In genomic region chr8:111760708-111761107, GRCm38 (mm10) we compare ENCODE assay signal across 27 mouse cellular contexts. TPM values are rescaled to one million over a fixed set of nuclear protein-coding genes. Genes with fewer than 3 reads are reported as not detected.
DNase-seq lines count a peak whose midpoint lies in the region; ATAC-seq lines count a peak whose summit lies in the region.
"Had no signal": no experiment of that assay in that cellular context is flagged by ENCODE, and none has a peak within 500 bp of the region (broad histone marks: within the 10 kb centered on the region; RNA-seq: fewer than 3 reads in every experiment).

No protein-coding gene starts in this region.

- no peak overlapping the region for H3K4me3 ChIP-seq in hindbrain, embryonic 13.5 days
- no peak overlapping the region for H3K4me3 ChIP-seq in hindbrain, embryonic 12.5 days
- H3K4me3 ChIP-seq in neural tube, embryonic 13.5 days: no peak overlapping the region
- H3K4me3 ChIP-seq in neural tube, embryonic 15.5 days (replicated peaks): no peak overlapping the region
- H3K4me3 ChIP-seq in forebrain, embryonic 14.5 days (ENCODE audit: low read depth, low read length): no peak overlapping the region
- H3K4me3 ChIP-seq: embryonic facial prominence, embryonic 13.5 days; heart, embryonic 13.5 days; intestine, embryonic 15.5 days; limb, embryonic 10.5 days; limb, embryonic 15.5 days had no signal

- H3K9me3 ChIP-seq in hindbrain, embryonic 13.5 days: no peaks in the 10 kb centered on the region
- H3K9me3 ChIP-seq in hindbrain, embryonic 12.5 days (replicated peaks): no peaks in the 10 kb centered on the region
- no peaks in the 10 kb centered on the region for H3K9me3 ChIP-seq in neural tube, embryonic 13.5 days
- H3K9me3 ChIP-seq in neural tube, embryonic 15.5 days (replicated peaks): no peaks in the 10 kb centered on the region
- no peaks in the 10 kb centered on the region for H3K9me3 ChIP-seq in forebrain, embryonic 14.5 days (replicated peaks; ENCODE audit: control insufficient read depth, low read length)
- H3K9me3 ChIP-seq: embryonic facial prominence, embryonic 13.5 days; heart, embryonic 13.5 days; intestine, embryonic 15.5 days; limb, embryonic 10.5 days; limb, embryonic 15.5 days had no signal

- WGBS in hindbrain, embryonic 13.5 days: 71% methylated on average over 13 of the region's 13 CpGs
- WGBS in hindbrain, embryonic 12.5 days: 78% methylated on average over 13 of the region's 13 CpGs
- 77% methylated on average over 13 of the region's 13 CpGs for WGBS in neural tube, embryonic 13.5 days
- WGBS in neural tube, embryonic 15.5 days: 72% methylated on average over 13 of the region's 13 CpGs
- WGBS in forebrain, embryonic 14.5 days: 76% methylated on average over 13 of the region's 13 CpGs

- H3K27ac ChIP-seq in hindbrain, embryonic 13.5 days: peak overlapping the region; percentile 40; the same call in 1 of the 2 replicates
- no peak overlapping the region for H3K27ac ChIP-seq in hindbrain, embryonic 12.5 days
- no peak overlapping the region for H3K27ac ChIP-seq in neural tube, embryonic 13.5 days (replicated peaks)
- no peak overlapping the region for H3K27ac ChIP-seq in neural tube, embryonic 15.5 days (replicated peaks)
- H3K27ac ChIP-seq in forebrain, embryonic 14.5 days (ENCODE audit: low read depth, low read length): no peak overlapping the region; the same call in 1 of the 2 replicates
- H3K27ac ChIP-seq: embryonic facial prominence, embryonic 13.5 days; heart, embryonic 13.5 days; intestine, embryonic 15.5 days; kidney, postnatal 0 days; limb, embryonic 10.5 days; limb, embryonic 15.5 days; liver, embryonic 14.5 days; macrophage had no signal

- peaks cover 9% of the 10 kb centered on the region for H3K36me3 ChIP-seq in hindbrain, embryonic 13.5 days
- H3K36me3 ChIP-seq in hindbrain, embryonic 12.5 days: 0 out of 2 replicates have a peak, but pooled peaks cover 4% of the 10 kb centered on the region
- H3K36me3 ChIP-seq in neural tube, embryonic 13.5 days: peaks cover 5% of the 10 kb centered on the region; the same call in 1 of the 2 replicates
- peaks cover 3% of the 10 kb centered on the region; the same call in 1 of the 2 replicates for H3K36me3 ChIP-seq in neural tube, embryonic 15.5 days
- H3K36me3 ChIP-seq in forebrain, embryonic 14.5 days (ENCODE audit: control insufficient read depth, insufficient read depth, low read length): peaks cover 6% of the 10 kb centered on the region; the same call in 1 of the 2 replicates
- H3K36me3 ChIP-seq: intestine, embryonic 15.5 days had no signal

- H3K4me2 ChIP-seq in hindbrain, embryonic 13.5 days: no peak overlapping the region
- no peak overlapping the region for H3K4me2 ChIP-seq in hindbrain, embryonic 12.5 days (replicated peaks)
- no peak overlapping the region for H3K4me2 ChIP-seq in neural tube, embryonic 13.5 days
- H3K4me2 ChIP-seq in neural tube, embryonic 15.5 days: no peak overlapping the region
- H3K4me2 ChIP-seq in forebrain, embryonic 14.5 days (ENCODE audit: low read length): no peak overlapping the region
- H3K4me2 ChIP-seq: embryonic facial prominence, embryonic 13.5 days; heart, embryonic 13.5 days; intestine, embryonic 15.5 days; limb, embryonic 15.5 days had no signal

- DNase-seq in forebrain, embryonic 14.5 days (ENCODE audit: low spot score): peak; percentile 47
- no peak for DNase-seq in spleen, postnatal 4 days (ENCODE audit: low spot score in 2 of 2)
- no peak for DNase-seq in layer of hippocampus, adult 9-11 months
- DNase-seq: adrenal gland, postnatal 14 days; cerebellum, adult 11-12 months; gastrocnemius, postnatal 10 days; heart, postnatal 10 days; kidney, adult 2 months; kidney, postnatal 4 days; lung, adult 2 months; lung, postnatal 10 days; right cerebral cortex, adult 18-20 months; right cerebral cortex, postnatal 4 days had no signal

- no peak overlapping the region for H3K9ac ChIP-seq in hindbrain, embryonic 13.5 days
- H3K9ac ChIP-seq in hindbrain, embryonic 12.5 days: no peak overlapping the region
- no peak overlapping the region for H3K9ac ChIP-seq in neural tube, embryonic 13.5 days
- no peak overlapping the region for H3K9ac ChIP-seq in neural tube, embryonic 15.5 days (replicated peaks)
- H3K9ac ChIP-seq in forebrain, embryonic 14.5 days (ENCODE audit: low read length): no peak overlapping the region
- H3K9ac ChIP-seq: embryonic facial prominence, embryonic 13.5 days; heart, embryonic 13.5 days; intestine, embryonic 15.5 days; limb, embryonic 15.5 days; liver, embryonic 14.5 days had no signal

- ATAC-seq in hindbrain, embryonic 13.5 days (ENCODE audit: low FRiP score): no peak
- ATAC-seq in hindbrain, embryonic 12.5 days (ENCODE audit: low FRiP score): no peak
- 0 out of 2 replicates have a peak, but pooled peaks have one; percentile 47 for ATAC-seq in neural tube, embryonic 13.5 days (ENCODE audit: low read depth)
- no peak for ATAC-seq in neural tube, embryonic 15.5 days (ENCODE audit: low FRiP score)
- ATAC-seq in forebrain, embryonic 14.5 days: peak; percentile 50
- ATAC-seq: intestine, embryonic 15.5 days; midbrain, embryonic 16.5 days; Patski had no signal

- no peaks in the 10 kb centered on the region for H3K27me3 ChIP-seq in hindbrain, embryonic 13.5 days
- H3K27me3 ChIP-seq in hindbrain, embryonic 12.5 days: no peaks in the 10 kb centered on the region
- H3K27me3 ChIP-seq in neural tube, embryonic 13.5 days: no peaks in the 10 kb centered on the region
- H3K27me3 ChIP-seq in neural tube, embryonic 15.5 days (replicated peaks): no peaks in the 10 kb centered on the region
- H3K27me3 ChIP-seq in forebrain, embryonic 14.5 days (replicated peaks; ENCODE audit: control insufficient read depth, insufficient read depth, low read length): no peaks in the 10 kb centered on the region
- H3K27me3 ChIP-seq: embryonic facial prominence, embryonic 13.5 days; heart, embryonic 13.5 days; intestine, embryonic 15.5 days; limb, embryonic 15.5 days; Patski had no signal

- peaks cover 9% of the 10 kb centered on the region for H3K4me1 ChIP-seq in hindbrain, embryonic 13.5 days (replicated peaks)
- peaks cover 9% of the 10 kb centered on the region for H3K4me1 ChIP-seq in hindbrain, embryonic 12.5 days
- 0 out of 2 replicates have a peak, but pooled peaks cover 10% of the 10 kb centered on the region for H3K4me1 ChIP-seq in neural tube, embryonic 13.5 days (replicated peaks)
- H3K4me1 ChIP-seq in neural tube, embryonic 15.5 days: 0 out of 2 replicates have a peak, but pooled peaks cover 3% of the 10 kb centered on the region
- H3K4me1 ChIP-seq in forebrain, embryonic 14.5 days (ENCODE audit: control insufficient read depth, insufficient read depth, low read length): 0 out of 2 replicates have a peak, but pooled peaks cover 2% of the 10 kb centered on the region
- H3K4me1 ChIP-seq: heart, embryonic 13.5 days; intestine, embryonic 15.5 days; limb, embryonic 15.5 days had no signal

RNA-seq across cellular contexts. Expression of gene Bcar1, which starts 17.1 kb away (rescaled TPM):
- 55.4 and 55.6 TPM in 2 replicates for polyA plus RNA-seq in hindbrain, embryonic 13.5 days (2015; fragmentation: Nextera tagmentation; extraction: Ambion mirVana)
- polyA plus RNA-seq in hindbrain, embryonic 12.5 days (2016; fragmentation: Nextera tagmentation; extraction: Ambion mirVana): 50.7 and 56.5 TPM in 2 replicates
- polyA plus RNA-seq in neural tube, embryonic 13.5 days (2015; fragmentation: Nextera tagmentation; extraction: Ambion mirVana): 51.0 and 51.6 TPM in 2 replicates
- 41.5 and 42.8 TPM in 2 replicates for polyA plus RNA-seq in neural tube, embryonic 15.5 days (2015; fragmentation: Nextera tagmentation; extraction: Ambion mirVana)
- polyA plus RNA-seq in forebrain, embryonic 14.5 days (2014; fragmentation: Nextera tagmentation; extraction: Ambion mirVana): 41.2 and 44.2 TPM in 2 replicates

Comparison
In these comparisons a context has a peak if more than half of its experiments do, and no peak if none do; other contexts are left out.
1. ATAC-seq: peak in neural tube, embryonic 13.5 days (single experiment) and forebrain, embryonic 14.5 days (single experiment); none in hindbrain, embryonic 13.5 days (single experiment), hindbrain, embryonic 12.5 days (single experiment) and neural tube, embryonic 15.5 days (single experiment).